Mouse (Mus musculus) intestine, embryonic 16.5 days (tissue): ENCODE results near the gene Grrp1. TPM values are rescaled to one million over a fixed set of nuclear protein-coding genes. Genes with fewer than 3 reads are reported as not detected.
"Not testable (repeated sequence)": the region's sequence is repeated elsewhere in the genome, so short reads cannot be mapped to it uniquely, and the experiment has no call there.

ENCODE experiments used
- ATAC-seq: fragments of 200-750 bp; cut with Nextera tagmentation; 2 replicates; pipeline ENCODE4 v1.8.0; 2017; ENCODE audit warnings: moderate TSS enrichment, moderate library complexity
- H3K27ac ChIP-seq: fragments of 300-500 bp; sonication (generic); 2 replicates; pipeline ENCODE4 v1.5.1; 2014; ENCODE audit warnings: mild to moderate bottlenecking, low read length
- H3K27me3 ChIP-seq: fragments of 300-500 bp; sonication (generic); replicated peaks from 2 replicates; pipeline ENCODE4 v1.6.1; 2014; ENCODE audit warnings: low read length, control low read depth, mixed read lengths; ENCODE audit not compliant: control insufficient read depth, insufficient read depth
- H3K36me3 ChIP-seq: fragments of 300-500 bp; sonication (generic); 2 replicates; pipeline ENCODE4 v1.6.1; 2014; ENCODE audit warnings: low read length, control low read depth; ENCODE audit not compliant: control insufficient read depth, insufficient read depth
- H3K4me1 ChIP-seq: fragments of 300-500 bp; sonication (generic); 2 replicates; pipeline ENCODE4 v1.6.1; 2014; ENCODE audit warnings: low read length, control low read depth, mixed read lengths; ENCODE audit not compliant: control insufficient read depth, insufficient read depth
- H3K4me2 ChIP-seq: fragments of 300-500 bp; sonication (generic); 2 replicates; pipeline ENCODE4 v1.6.1; 2014; ENCODE audit warnings: low read depth, low read length, control low read depth
- H3K4me3 ChIP-seq: fragments of 300-500 bp; sonication (generic); 2 replicates; pipeline ENCODE4 v1.5.1; 2014; ENCODE audit warnings: mild to moderate bottlenecking, low read length
- H3K9ac ChIP-seq: fragments of 300-500 bp; sonication (generic); 2 replicates; pipeline ENCODE4 v1.6.1; 2014; ENCODE audit warnings: low read depth, low read length
- H3K9me3 ChIP-seq: fragments of 300-500 bp; sonication (generic); 2 replicates; pipeline ENCODE4 v1.6.1; 2016; ENCODE audit warnings: low read length, control low read depth; ENCODE audit not compliant: control insufficient read depth
- WGBS: fragments of 180-500 bp; shearing (Covaris S2); extraction: QIAGEN DNeasy Blood & Tissue Kit; methylation state at CpG from one replicate; pipeline ENCODE4 v1.1.7; 2014; 5-methylcytosine and 5-hydroxymethylcytosine counted together
- polyA plus RNA-seq: library from polyadenylated mRNA; unstranded; fragments of >200 nt; fragmentation: Nextera tagmentation; extraction: Ambion mirVana; gene quantifications from 2 replicates; pipeline ENCODE4 v1.2.1, GENCODE M21; 2015

Grrp1 gene
- 3.6 and 5.0 TPM in 2 replicates for polyA plus RNA-seq

GRCm38 (mm10) chr4:134253722-134254324 is at the start of gene Grrp1:
Grrp1 (minus strand) TSS chr4:134254106.
- peaks cover 45% of the 10 kb centered on the region for H3K4me1 ChIP-seq
- no peaks in the 10 kb centered on the region for H3K36me3 ChIP-seq
- peak within 1 kb of the TSS; percentile 51 for H3K4me3 ChIP-seq
- H3K27ac ChIP-seq, result peak within 1 kb of the TSS; percentile 8; the same call in 1 of the 2 replicates
- H3K9me3 ChIP-seq, result no peaks in the 10 kb centered on the region
- H3K4me2 ChIP-seq, result peak within 1 kb of the TSS; percentile 38
- H3K27me3 ChIP-seq, result peaks cover 37% of the 10 kb centered on the region
- no peak for ATAC-seq
- WGBS, result 4% methylated on average over 13 of the region's 13 CpGs
- peak within 1 kb of the TSS; percentile 48 for H3K9ac ChIP-seq

- Histone ChIP-seq H3K4me1 (peaks cover 5% of the 10 kb centered on the region), H3K9ac (no peak overlapping the region), H3K4me3 (no peak overlapping the region), H3K4me2 (no peak overlapping the region), H3K27me3 (no peaks in the 10 kb centered on the region), H3K36me3 (no peaks in the 10 kb centered on the region), H3K27ac (no peak overlapping the region), H3K9me3 (no peaks in the 10 kb centered on the region)
- ATAC-seq, result no peak
- 86% methylated on average over 5 of the region's 5 CpGs for WGBS
These were observed 48.2 kb upstream of the Grrp1 start for GRCm38 (mm10) chr4:134302084-134302483.

DNA sequence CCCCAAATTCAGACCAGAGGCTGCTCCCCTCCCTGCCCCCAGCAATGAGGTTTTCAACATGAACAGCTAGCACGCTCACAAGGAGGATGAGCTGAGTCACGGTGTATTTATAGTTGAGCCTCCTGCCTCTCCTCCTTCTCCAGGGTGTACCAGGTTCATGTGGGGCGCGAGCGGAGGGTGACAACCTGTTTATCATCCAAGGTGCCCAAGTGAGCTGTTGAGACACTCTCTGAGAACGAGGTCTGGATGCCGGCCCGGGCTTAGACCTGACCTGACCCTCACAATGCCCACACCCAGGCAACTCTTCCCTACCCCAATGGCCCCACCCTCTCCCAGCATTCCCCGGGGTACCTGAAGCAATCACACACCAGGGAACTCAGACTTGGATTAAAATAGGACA is 46.4 kb upstream of the Grrp1 start:
- H3K4me3 ChIP-seq, result no peak overlapping the region
- no peaks in the 10 kb centered on the region for H3K36me3 ChIP-seq
- H3K9me3 ChIP-seq, result no peaks in the 10 kb centered on the region
- H3K27me3 ChIP-seq, result no peaks in the 10 kb centered on the region
- ATAC-seq, result no peak
- H3K4me1 ChIP-seq, result no peaks in the 10 kb centered on the region
- H3K4me2 ChIP-seq, result no peak overlapping the region
- no peak overlapping the region for H3K27ac ChIP-seq
- H3K9ac ChIP-seq, result 0 out of 2 replicates have a peak overlapping the region, but pooled peaks have one; percentile 16
- WGBS, result 64% methylated on average over 9 of the region's 9 CpGs

GRCm38 (mm10) chr4:134299498-134299810 is 45.5 kb upstream of the Grrp1 start:
- 69% methylated on average over 4 of the region's 4 CpGs for WGBS
- H3K27ac ChIP-seq, result no peak overlapping the region

GRCm38 (mm10) chr4:134298626-134299497 is 45.0 kb upstream of the Grrp1 start:
- no peak overlapping the region for H3K4me3 ChIP-seq
- WGBS, result 70% methylated on average over 19 of the region's 19 CpGs
- H3K9me3 ChIP-seq, result no peaks in the 10 kb centered on the region
- no peak overlapping the region for H3K27ac ChIP-seq
- H3K4me2 ChIP-seq, result no peak overlapping the region
- H3K4me1 ChIP-seq, result no peaks in the 10 kb centered on the region
- H3K27me3 ChIP-seq, result no peaks in the 10 kb centered on the region
- H3K9ac ChIP-seq, result no peak overlapping the region
- no peaks in the 10 kb centered on the region for H3K36me3 ChIP-seq
- no peak for ATAC-seq

More at GRCm38 (mm10) chr4:134299498-134299810, 45.5 kb upstream of the Grrp1 start:
- Histone ChIP-seq H3K9me3 (no peaks in the 10 kb centered on the region), H3K36me3 (no peaks in the 10 kb centered on the region), H3K4me3 (no peak overlapping the region), H3K4me1 (no peaks in the 10 kb centered on the region), H3K27me3 (no peaks in the 10 kb centered on the region), H3K9ac (no peak overlapping the region), H3K4me2 (no peak overlapping the region)
- no peak for ATAC-seq

- Histone ChIP-seq H3K27ac (no peak overlapping the region), H3K27me3 (no peaks in the 10 kb centered on the region), H3K4me3 (no peak overlapping the region), H3K36me3 (no peaks in the 10 kb centered on the region), H3K4me1 (no peaks in the 10 kb centered on the region), H3K9me3 (no peaks in the 10 kb centered on the region), H3K4me2 (no peak overlapping the region), H3K9ac (no peak overlapping the region)
- WGBS, result 81% methylated on average over 8 of the region's 8 CpGs
- no peak for ATAC-seq
These were observed 43.5 kb upstream of the Grrp1 start for GRCm38 (mm10) chr4:134297369-134297768.

DNA sequence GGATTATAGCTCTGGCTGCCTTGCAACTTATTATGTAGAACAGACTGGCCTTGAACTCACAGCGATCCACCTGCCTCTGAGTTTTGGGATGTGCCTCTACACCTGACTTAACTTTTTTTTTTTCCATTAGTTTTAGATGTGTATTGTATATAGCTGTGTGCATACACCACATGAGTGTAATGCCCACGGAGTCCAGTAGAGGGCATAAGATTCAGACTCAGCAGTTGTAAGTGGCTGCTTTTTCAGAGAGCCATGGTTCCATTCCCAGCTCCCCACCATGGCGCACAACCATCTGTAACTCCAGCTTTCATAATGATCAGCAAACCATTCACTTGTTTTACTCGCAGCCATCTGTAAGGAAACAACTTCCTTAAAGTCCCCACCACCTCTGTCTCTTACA is 42.6 kb upstream of the Grrp1 start:
- ATAC-seq, result no peak
- no peak overlapping the region for H3K9ac ChIP-seq
- H3K27ac ChIP-seq, result no peak overlapping the region
- 92% methylated on average over 4 of the region's 4 CpGs for WGBS
- no peak overlapping the region for H3K4me3 ChIP-seq
- H3K4me1 ChIP-seq, result no peaks in the 10 kb centered on the region
- no peaks in the 10 kb centered on the region for H3K9me3 ChIP-seq
- H3K27me3 ChIP-seq, result no peaks in the 10 kb centered on the region
- H3K4me2 ChIP-seq, result no peak overlapping the region
- no peaks in the 10 kb centered on the region for H3K36me3 ChIP-seq

DNA sequence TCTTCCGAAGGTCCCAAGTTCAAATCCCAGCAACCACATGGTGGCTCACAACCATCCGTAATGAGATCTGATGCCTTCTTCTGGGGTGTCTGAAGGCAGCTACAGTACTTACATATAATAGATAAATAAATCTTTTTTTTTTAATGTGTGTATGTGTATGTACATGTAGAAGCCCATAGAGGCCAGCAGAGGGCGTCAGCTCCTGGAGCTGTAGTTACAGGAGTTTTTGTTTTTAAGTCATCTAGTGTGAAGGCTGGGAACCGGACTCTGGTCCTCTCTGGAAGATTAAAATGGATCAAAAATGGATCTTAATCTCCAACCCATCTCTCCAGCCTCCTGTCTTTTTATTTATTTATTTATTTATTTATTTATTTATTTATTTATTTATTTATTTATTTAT is 42.2 kb upstream of the Grrp1 start:
- H3K27ac ChIP-seq, H3K9me3 ChIP-seq, H3K4me2 ChIP-seq, H3K9ac ChIP-seq, H3K27me3 ChIP-seq, H3K4me1 ChIP-seq, H3K36me3 ChIP-seq, H3K4me3 ChIP-seq, ATAC-seq: not testable (repeated sequence)
- WGBS, result 90% methylated on average over 4 of the region's 4 CpGs

DNA sequence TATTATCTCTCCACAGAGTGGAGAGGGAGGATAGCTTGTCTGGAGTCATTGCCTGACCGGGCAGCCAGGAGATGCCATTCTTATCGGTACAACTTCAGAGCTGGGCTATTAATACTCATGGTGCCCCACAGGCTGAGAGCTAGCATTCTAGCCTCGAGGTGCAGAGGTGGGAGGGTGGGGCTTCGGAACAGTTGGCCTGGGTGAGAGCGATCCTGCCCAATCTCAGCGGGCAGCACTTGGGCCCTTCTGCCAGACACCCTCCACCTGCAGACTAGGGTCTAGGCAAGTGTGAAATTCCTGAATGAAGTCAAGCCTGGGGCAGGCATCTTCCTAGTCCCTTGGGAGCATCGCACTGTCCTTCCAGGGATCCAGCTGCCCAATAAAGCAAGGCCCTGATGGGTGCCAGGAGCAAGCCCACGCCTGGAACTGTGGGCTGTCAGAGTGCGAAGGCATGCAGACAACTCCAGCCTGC is 39.8 kb upstream of the Grrp1 start:
- no peaks in the 10 kb centered on the region for H3K27me3 ChIP-seq
- H3K9ac ChIP-seq, result peak overlapping the region; percentile 4; the same call in 1 of the 2 replicates
- H3K4me3 ChIP-seq, result no peak overlapping the region
- H3K4me2 ChIP-seq, result no peak overlapping the region
- WGBS, result 59% methylated on average over 9 of the region's 9 CpGs
- peaks cover 2% of the 10 kb centered on the region; the same call in 1 of the 2 replicates for H3K4me1 ChIP-seq
- no peak for ATAC-seq
- no peaks in the 10 kb centered on the region for H3K36me3 ChIP-seq
- no peaks in the 10 kb centered on the region for H3K9me3 ChIP-seq
- H3K27ac ChIP-seq, result no peak overlapping the region
